Mouse (Mus musculus): ENCODE measurements around the gene Ccdc137. TPM values are rescaled to one million over a fixed set of nuclear protein-coding genes. Genes with fewer than 3 reads are reported as not detected.
A peak's percentile ranks its signal among the peaks of the same experiment; 100 is the strongest.

The Ccdc137 gene
- polyA plus RNA-seq, 1 experiment from 2014 or later, result 31.3 TPM

DNA sequence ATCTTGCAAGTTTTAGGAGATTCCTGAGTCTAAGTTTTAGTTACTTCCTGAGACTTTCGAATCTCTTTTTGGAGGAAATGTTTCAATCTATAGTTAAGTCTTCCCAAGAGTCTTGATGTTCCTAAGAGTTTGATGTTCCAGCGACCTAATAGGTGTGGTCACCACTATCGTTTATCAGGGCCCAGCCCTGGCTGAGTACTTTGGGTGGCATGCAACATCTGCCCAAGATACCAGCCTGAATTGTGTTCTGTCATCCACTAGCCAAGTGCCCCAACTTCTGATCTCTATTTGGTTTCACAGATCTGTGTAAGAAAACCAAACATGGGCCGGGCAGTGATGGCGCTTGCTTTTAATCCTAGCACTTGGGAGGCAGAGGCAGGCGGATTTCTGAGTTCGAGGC is 2.5 kb upstream of the Ccdc137 start:
- H3K36me3 ChIP-seq (ENCODE audit: control insufficient read depth, insufficient read depth, low read length), result no peaks in the 10 kb centered on the region
- H3K4me2 ChIP-seq (ENCODE audit: low read depth, low read length), result no peak overlapping the region
- H3K27ac ChIP-seq (ENCODE audit: low read length), result no peak overlapping the region
- peaks cover 15% of the 10 kb centered on the region for H3K4me1 ChIP-seq (ENCODE audit: control insufficient read depth, insufficient read depth, low read length)
- no peaks in the 10 kb centered on the region for H3K9me3 ChIP-seq (ENCODE audit: control insufficient read depth, low read length)
- no peak overlapping the region for H3K9ac ChIP-seq (ENCODE audit: low read depth, low read length)
- no peak overlapping the region for H3K4me3 ChIP-seq (ENCODE audit: low read length)
- WGBS, result 89% methylated on average over 7 of the region's 7 CpGs
- no peaks in the 10 kb centered on the region for H3K27me3 ChIP-seq (replicated peaks; ENCODE audit: control insufficient read depth, insufficient read depth, low read length)
- no peak for ATAC-seq

DNA sequence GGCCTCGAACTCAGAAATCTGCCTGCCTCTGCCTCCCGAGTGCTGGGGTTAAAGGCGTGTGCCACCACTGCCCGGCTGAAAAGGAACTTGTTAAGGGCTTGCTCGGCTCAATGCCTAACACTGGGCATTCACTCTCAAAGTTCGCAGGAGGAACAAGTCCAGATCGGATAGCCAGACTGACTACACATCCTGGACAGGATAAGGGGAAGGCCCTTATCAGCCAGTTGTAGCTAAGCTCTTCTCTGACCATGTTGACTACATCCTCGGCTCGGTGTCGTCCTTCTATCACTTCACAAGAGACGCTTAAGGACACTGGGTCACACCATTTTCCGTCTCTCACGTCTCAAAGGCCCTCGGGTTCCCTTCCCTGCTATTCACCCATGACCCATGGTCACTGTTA is 545 bp upstream of the Ccdc137 start:
- peak; percentile 31; the same call in 1 of the 2 replicates for ATAC-seq
- no peaks in the 10 kb centered on the region; the same call in 1 of the 2 replicates for H3K36me3 ChIP-seq (ENCODE audit: control insufficient read depth, insufficient read depth, low read length)
- peak overlapping the region; percentile 93 for H3K4me3 ChIP-seq (ENCODE audit: low read length)
- H3K27ac ChIP-seq (ENCODE audit: low read length), result peak overlapping the region; percentile 89
- H3K9ac ChIP-seq (ENCODE audit: low read depth, low read length), result peak overlapping the region; percentile 99
- WGBS, result 23% methylated on average over 14 of the region's 14 CpGs
- no peaks in the 10 kb centered on the region for H3K27me3 ChIP-seq (replicated peaks; ENCODE audit: control insufficient read depth, insufficient read depth, low read length)
- no peaks in the 10 kb centered on the region for H3K9me3 ChIP-seq (ENCODE audit: control insufficient read depth, low read length)
- H3K4me2 ChIP-seq (ENCODE audit: low read depth, low read length), result peak overlapping the region; percentile 79
- H3K4me1 ChIP-seq (ENCODE audit: control insufficient read depth, insufficient read depth, low read length), result peaks cover 15% of the 10 kb centered on the region

- no peaks in the 10 kb centered on the region; the same call in 1 of the 2 replicates for H3K36me3 ChIP-seq (ENCODE audit: control insufficient read depth, insufficient read depth, low read length)
Observed at GRCm38 (mm10) chr11:120458847-120459597, 1.1 kb downstream of the Ccdc137 start.

GRCm38 (mm10) chr11:120463536-120463935 is 5.6 kb downstream of the Ccdc137 start:
- Histone ChIP-seq H3K36me3 (ENCODE audit: control insufficient read depth, insufficient read depth, low read length) (no peaks in the 10 kb centered on the region; the same call in 1 of the 2 replicates), H3K4me2 (ENCODE audit: low read depth, low read length) (no peak overlapping the region), H3K9me3 (ENCODE audit: control insufficient read depth, low read length) (no peaks in the 10 kb centered on the region), H3K9ac (ENCODE audit: low read depth, low read length) (no peak overlapping the region), H3K4me1 (ENCODE audit: control insufficient read depth, insufficient read depth, low read length) (peaks cover 23% of the 10 kb centered on the region), H3K27me3 (replicated peaks; ENCODE audit: control insufficient read depth, insufficient read depth, low read length) (no peaks in the 10 kb centered on the region), H3K4me3 (ENCODE audit: low read length) (no peak overlapping the region), H3K27ac (ENCODE audit: low read length) (no peak overlapping the region)
- WGBS, result 76% methylated on average over 2 of the region's 2 CpGs
- no peak for ATAC-seq

More at GRCm38 (mm10) chr11:120458847-120459597, 1.1 kb downstream of the Ccdc137 start:
- H3K4me3 ChIP-seq (ENCODE audit: low read length), result peak overlapping the region; percentile 93
- H3K27ac ChIP-seq (ENCODE audit: low read length), result no peak overlapping the region; the same call in 1 of the 2 replicates
- no peaks in the 10 kb centered on the region for H3K9me3 ChIP-seq (ENCODE audit: control insufficient read depth, low read length)
- peaks cover 15% of the 10 kb centered on the region for H3K4me1 ChIP-seq (ENCODE audit: control insufficient read depth, insufficient read depth, low read length)
- no peak for ATAC-seq
- H3K27me3 ChIP-seq (replicated peaks; ENCODE audit: control insufficient read depth, insufficient read depth, low read length), result no peaks in the 10 kb centered on the region
- peak overlapping the region; percentile 79 for H3K4me2 ChIP-seq (ENCODE audit: low read depth, low read length)
- peak overlapping the region; percentile 99 for H3K9ac ChIP-seq (ENCODE audit: low read depth, low read length)
- WGBS, result 65% methylated on average over 6 of the region's 6 CpGs

DNA sequence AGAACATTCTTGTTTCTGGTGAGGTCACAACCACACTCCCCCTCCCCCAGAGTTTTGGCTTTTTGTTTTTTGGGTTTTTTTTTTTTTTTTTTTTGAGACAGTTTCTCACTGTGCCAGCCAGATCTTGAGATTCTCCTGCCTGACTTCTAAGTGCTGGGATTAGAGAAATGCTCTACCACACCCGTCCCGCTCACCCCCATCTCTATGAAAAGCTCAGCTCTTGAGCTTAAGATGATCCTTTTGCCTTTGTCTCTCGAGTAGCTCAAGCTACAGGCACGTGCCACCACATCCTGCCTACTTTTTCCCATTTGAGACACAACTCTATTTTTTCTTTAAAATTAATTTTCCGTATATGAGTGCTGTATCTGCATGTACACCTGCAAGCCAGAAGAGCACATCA is 6.5 kb downstream of the Ccdc137 start:
- Histone ChIP-seq H3K4me3 (ENCODE audit: low read length) (no peak overlapping the region), H3K9me3 (ENCODE audit: control insufficient read depth, low read length) (no peaks in the 10 kb centered on the region), H3K4me2 (ENCODE audit: low read depth, low read length) (no peak overlapping the region), H3K27me3 (replicated peaks; ENCODE audit: control insufficient read depth, insufficient read depth, low read length) (no peaks in the 10 kb centered on the region), H3K9ac (ENCODE audit: low read depth, low read length) (no peak overlapping the region), H3K4me1 (ENCODE audit: control insufficient read depth, insufficient read depth, low read length) (peaks cover 19% of the 10 kb centered on the region), H3K27ac (ENCODE audit: low read length) (no peak overlapping the region), H3K36me3 (ENCODE audit: control insufficient read depth, insufficient read depth, low read length) (no peaks in the 10 kb centered on the region; the same call in 1 of the 2 replicates)
- 89% methylated on average over 5 of the region's 5 CpGs for WGBS
- ATAC-seq, result no peak

DNA sequence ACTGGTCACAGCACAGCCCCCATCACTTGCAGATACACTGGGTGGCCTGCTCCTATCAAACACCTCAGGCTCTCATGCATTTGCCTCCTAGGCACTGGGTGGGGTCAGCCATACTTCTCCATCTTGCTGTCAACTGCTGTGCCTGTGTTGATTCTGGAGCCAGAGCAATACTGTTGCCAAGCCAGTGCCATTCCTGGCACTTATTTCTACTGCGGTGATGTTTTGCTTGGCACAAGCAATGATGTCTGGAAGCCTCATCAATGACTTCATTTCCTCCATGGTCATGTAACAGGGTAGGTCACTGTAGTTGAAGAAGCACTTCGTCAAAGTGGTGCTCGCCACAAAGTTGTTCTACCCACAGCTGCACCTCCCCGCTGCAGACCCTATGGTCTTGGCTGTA is 7.6 kb downstream of the Ccdc137 start:
- Histone ChIP-seq H3K9me3 (ENCODE audit: control insufficient read depth, low read length) (no peaks in the 10 kb centered on the region), H3K27ac (ENCODE audit: low read length) (no peak overlapping the region), H3K36me3 (ENCODE audit: control insufficient read depth, insufficient read depth, low read length) (peaks cover 6% of the 10 kb centered on the region; the same call in 1 of the 2 replicates), H3K9ac (ENCODE audit: low read depth, low read length) (no peak overlapping the region), H3K27me3 (replicated peaks; ENCODE audit: control insufficient read depth, insufficient read depth, low read length) (no peaks in the 10 kb centered on the region), H3K4me3 (ENCODE audit: low read length) (no peak overlapping the region), H3K4me1 (ENCODE audit: control insufficient read depth, insufficient read depth, low read length) (peaks cover 19% of the 10 kb centered on the region), H3K4me2 (ENCODE audit: low read depth, low read length) (no peak overlapping the region)
- no peak for ATAC-seq
- WGBS, result 94% methylated on average over 4 of the region's 4 CpGs

GRCm38 (mm10) chr11:120467051-120467735 is 9.3 kb downstream of the Ccdc137 start, which contains the start of gene Arl16:
Gene Arl16, minus strand, starts transcription at chr11:120467607.
- Histone ChIP-seq H3K9me3 (ENCODE audit: control insufficient read depth, low read length) (no peaks in the 10 kb centered on the region), H3K36me3 (ENCODE audit: control insufficient read depth, insufficient read depth, low read length) (peaks cover 13% of the 10 kb centered on the region; the same call in 1 of the 2 replicates), H3K4me1 (ENCODE audit: control insufficient read depth, insufficient read depth, low read length) (peaks cover 19% of the 10 kb centered on the region), H3K4me3 (ENCODE audit: low read length) (peak within 1 kb of the TSS; percentile 92), H3K4me2 (ENCODE audit: low read depth, low read length) (peak within 1 kb of the TSS; percentile 82), H3K9ac (ENCODE audit: low read depth, low read length) (peak within 1 kb of the TSS; percentile 86), H3K27ac (ENCODE audit: low read length) (peak within 1 kb of the TSS; percentile 52), H3K27me3 (replicated peaks; ENCODE audit: control insufficient read depth, insufficient read depth, low read length) (no peaks in the 10 kb centered on the region)
- ATAC-seq, result peak; percentile 100
- WGBS, result under 1% methylated on average over 53 of the region's 54 CpGs

DNA sequence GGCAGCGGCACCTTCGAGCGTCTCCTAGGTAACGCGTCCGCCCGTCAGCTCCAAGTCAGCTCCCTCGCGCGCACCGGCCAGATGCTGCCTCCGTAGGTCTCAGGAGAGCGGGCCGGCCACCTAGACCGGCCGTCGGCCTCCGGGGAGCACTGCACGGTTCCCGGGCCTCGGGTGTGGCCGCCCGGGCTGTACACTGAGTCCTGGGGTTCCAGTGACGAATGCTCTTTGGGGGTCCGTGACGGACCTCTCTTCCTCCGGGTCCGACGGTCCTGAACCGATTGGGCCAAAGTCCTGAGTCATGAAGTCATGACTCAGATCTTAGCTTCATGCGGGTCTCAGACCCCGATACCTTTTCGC is 9.8 kb downstream of the Ccdc137 start:
- peak overlapping the region; percentile 49; the same call in 1 of the 2 replicates for H3K27ac ChIP-seq (ENCODE audit: low read length)

DNA sequence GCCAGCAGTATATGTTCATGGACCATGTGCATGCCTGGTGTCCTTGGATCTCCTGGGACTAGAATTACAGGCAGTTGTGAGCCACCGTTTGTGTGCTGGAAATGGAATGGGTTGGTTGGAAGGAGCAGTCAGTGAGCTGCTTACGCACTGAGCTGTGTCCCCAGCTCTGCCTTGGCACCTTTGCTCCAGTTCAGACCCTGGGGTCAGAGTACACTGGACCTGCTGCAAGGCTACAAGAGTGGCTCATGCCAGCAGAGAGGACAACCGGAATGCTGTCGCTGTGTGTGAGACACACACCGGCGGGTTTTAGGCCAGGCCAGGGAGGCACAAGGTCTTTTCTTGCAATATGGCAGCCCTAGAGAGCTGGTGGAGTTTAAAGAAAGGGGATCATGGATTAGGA is 14.1 kb downstream of the Ccdc137 start:
- Histone ChIP-seq H3K9ac (ENCODE audit: low read depth, low read length) (no peak overlapping the region), H3K36me3 (ENCODE audit: control insufficient read depth, insufficient read depth, low read length) (peaks cover 26% of the 10 kb centered on the region), H3K4me2 (ENCODE audit: low read depth, low read length) (no peak overlapping the region), H3K27ac (ENCODE audit: low read length) (no peak overlapping the region), H3K4me1 (ENCODE audit: control insufficient read depth, insufficient read depth, low read length) (peaks cover 10% of the 10 kb centered on the region), H3K9me3 (ENCODE audit: control insufficient read depth, low read length) (no peaks in the 10 kb centered on the region), H3K4me3 (ENCODE audit: low read length) (no peak overlapping the region), H3K27me3 (replicated peaks; ENCODE audit: control insufficient read depth, insufficient read depth, low read length) (no peaks in the 10 kb centered on the region)
- 93% methylated on average over 6 of the region's 6 CpGs for WGBS
- no peak for ATAC-seq

More for the DNA sequence above, 9.8 kb downstream of the Ccdc137 start:
- Histone ChIP-seq H3K4me2 (ENCODE audit: low read depth, low read length) (peak overlapping the region; percentile 82), H3K36me3 (ENCODE audit: control insufficient read depth, insufficient read depth, low read length) (peaks cover 16% of the 10 kb centered on the region; the same call in 1 of the 2 replicates), H3K9me3 (ENCODE audit: control insufficient read depth, low read length) (no peaks in the 10 kb centered on the region), H3K4me3 (ENCODE audit: low read length) (peak overlapping the region; percentile 92), H3K9ac (ENCODE audit: low read depth, low read length) (peak overlapping the region; percentile 86), H3K27me3 (replicated peaks; ENCODE audit: control insufficient read depth, insufficient read depth, low read length) (no peaks in the 10 kb centered on the region), H3K4me1 (ENCODE audit: control insufficient read depth, insufficient read depth, low read length) (peaks cover 19% of the 10 kb centered on the region)
- peak; percentile 76 for ATAC-seq
- 0% methylated on average over 33 of the region's 33 CpGs for WGBS

Data from intestine, embryonic 16.5 days (tissue).